Mouse (Mus musculus) small intestine, adult 2 months (tissue): ENCODE results near the gene Msgn1. TPM values are rescaled to one million over a fixed set of nuclear protein-coding genes. Genes with fewer than 3 reads are reported as not detected.

Experiments
- H3K27ac ChIP-seq: fragments of 200-500 bp; 2 replicates; pipeline ENCODE4 v1.5.1; 2012; ENCODE audit warnings: low read depth, low read length, control low read depth, inconsistent platforms; ENCODE audit not compliant: insufficient read depth
- H3K27me3 ChIP-seq: fragments of 200-500 bp; 2 replicates; pipeline ENCODE4 v1.6.1; 2012; ENCODE audit warnings: mild to moderate bottlenecking, moderate library complexity, low read length, inconsistent platforms; ENCODE audit not compliant: control insufficient read depth, insufficient read depth
- H3K36me3 ChIP-seq: fragments of 200-500 bp; 2 replicates; pipeline ENCODE4 v1.6.1; 2012; ENCODE audit warnings: mild to moderate bottlenecking, low read length, control low read depth, inconsistent platforms; ENCODE audit not compliant: control insufficient read depth, insufficient read depth
- H3K4me1 ChIP-seq: fragments of 200-500 bp; 2 replicates; pipeline ENCODE4 v1.6.1; 2012; ENCODE audit warnings: low read length, inconsistent platforms, mixed read lengths; ENCODE audit not compliant: control insufficient read depth, insufficient read depth, insufficient read length
- H3K4me3 ChIP-seq: fragments of 200-500 bp; 2 replicates; pipeline ENCODE4 v1.5.1; 2012; ENCODE audit warnings: low read depth, mild to moderate bottlenecking, control low read depth, inconsistent platforms, low read length, moderate library complexity
- CTCF ChIP-seq: fragments of 200-500 bp; IDR thresholded peaks from 2 replicates; pipeline ENCODE4 v1.5.1; 2012; ENCODE audit warnings: low read depth, mild to moderate bottlenecking, control low read depth, inconsistent platforms, low read length, moderate library complexity, mixed read lengths; ENCODE audit not compliant: insufficient replicate concordance, insufficient read length; ENCODE audit errors: extremely low read depth
- POLR2A ChIP-seq: fragments of 200-500 bp; IDR thresholded peaks from 2 replicates; pipeline ENCODE4 v1.6.1; 2012; ENCODE audit warnings: low read depth, mild to moderate bottlenecking, control low read depth, inconsistent platforms, low read length, moderate library complexity
- WGBS: fragments of 180-500 bp; shearing (Covaris S2); methylation state at CpG from one replicate; pipeline ENCODE4 v1.1.7; 2018; 5-methylcytosine and 5-hydroxymethylcytosine counted together
- polyA plus RNA-seq: library from polyadenylated mRNA; depleted of rRNA; stranded (reverse); fragments of >200 nt; gene quantifications from 2 replicates; pipeline ENCODE4 v1.2.3, GENCODE M21; 2012

Gene Msgn1
- polyA plus RNA-seq, 1 experiment: not detected

GRCm38 (mm10) chr12:11223090-11223489 lies 14.3 kb upstream of the Msgn1 start:
- Histone ChIP-seq H3K27ac (no peak overlapping the region), H3K4me3 (no peak overlapping the region), H3K27me3 (no peaks in the 10 kb centered on the region), H3K4me1 (no peaks in the 10 kb centered on the region), H3K36me3 (no peaks in the 10 kb centered on the region)
- TF ChIP-seq POLR2A: no peak
- no peak for TF ChIP-seq CTCF
- WGBS: 66% methylated on average over 10 of the region's 10 CpGs

GRCm38 (mm10) chr12:11222566-11222965 lies 13.8 kb upstream of the Msgn1 start:
- no peak for TF ChIP-seq POLR2A
- TF ChIP-seq CTCF: no peak
- Histone ChIP-seq H3K36me3 (no peaks in the 10 kb centered on the region), H3K27ac (no peak overlapping the region), H3K27me3 (no peaks in the 10 kb centered on the region), H3K4me1 (no peaks in the 10 kb centered on the region), H3K4me3 (no peak overlapping the region)
- 57% methylated on average over 3 of the region's 3 CpGs for WGBS

GRCm38 (mm10) chr12:11221524-11222330 lies 13.0 kb upstream of the Msgn1 start:
- Histone ChIP-seq H3K4me3 (no peak overlapping the region), H3K27ac (no peak overlapping the region), H3K36me3 (no peaks in the 10 kb centered on the region), H3K4me1 (no peaks in the 10 kb centered on the region), H3K27me3 (no peaks in the 10 kb centered on the region)
- TF ChIP-seq POLR2A: no peak
- no peak for TF ChIP-seq CTCF
- 78% methylated on average over 20 of the region's 20 CpGs for WGBS

- no peaks in the 10 kb centered on the region for H3K36me3 ChIP-seq
- H3K27me3 ChIP-seq: no peaks in the 10 kb centered on the region
- no peak overlapping the region for H3K4me3 ChIP-seq
- no peak overlapping the region for H3K27ac ChIP-seq
- no peak for TF ChIP-seq CTCF
- TF ChIP-seq POLR2A: no peak
- no peaks in the 10 kb centered on the region for H3K4me1 ChIP-seq
- 74% methylated on average over 7 of the region's 7 CpGs for WGBS
Measured at GRCm38 (mm10) chr12:11217726-11218250, 9.0 kb upstream of the Msgn1 start.

- H3K36me3 ChIP-seq: no peaks in the 10 kb centered on the region
- WGBS: 67% methylated on average over 3 of the region's 3 CpGs
Measured at GRCm38 (mm10) chr12:11216454-11216853, 7.7 kb upstream of the Msgn1 start.

GRCm38 (mm10) chr12:11215555-11215954 lies 6.8 kb upstream of the Msgn1 start:
- Histone ChIP-seq H3K27me3 (no peaks in the 10 kb centered on the region), H3K27ac (no peak overlapping the region), H3K4me3 (no peak overlapping the region), H3K36me3 (no peaks in the 10 kb centered on the region), H3K4me1 (no peaks in the 10 kb centered on the region)
- TF ChIP-seq CTCF (no peak), POLR2A (no peak)
- WGBS: 78% methylated on average over 2 of the region's 2 CpGs

More at GRCm38 (mm10) chr12:11216454-11216853, 7.7 kb upstream of the Msgn1 start:
- Histone ChIP-seq H3K27ac (no peak overlapping the region), H3K27me3 (no peaks in the 10 kb centered on the region), H3K4me3 (no peak overlapping the region), H3K4me1 (no peaks in the 10 kb centered on the region)
- TF ChIP-seq POLR2A (no peak), CTCF (no peak)

- Histone ChIP-seq H3K27ac (no peak overlapping the region), H3K4me1 (no peaks in the 10 kb centered on the region)
Measured at GRCm38 (mm10) chr12:11214776-11215175, 6.0 kb upstream of the Msgn1 start.

GRCm38 (mm10) chr12:11212881-11213280 lies 4.1 kb upstream of the Msgn1 start:
- H3K27me3 ChIP-seq: no peaks in the 10 kb centered on the region
- H3K27ac ChIP-seq: no peak overlapping the region
- 69% methylated on average over 1 of the region's 1 CpGs for WGBS
- no peaks in the 10 kb centered on the region for H3K4me1 ChIP-seq
- no peaks in the 10 kb centered on the region for H3K36me3 ChIP-seq
- TF ChIP-seq POLR2A: no peak
- no peak overlapping the region for H3K4me3 ChIP-seq

More at GRCm38 (mm10) chr12:11214776-11215175, 6.0 kb upstream of the Msgn1 start:
- no peak for TF ChIP-seq POLR2A
- no peaks in the 10 kb centered on the region for H3K27me3 ChIP-seq
- no peak overlapping the region for H3K4me3 ChIP-seq
- no peaks in the 10 kb centered on the region for H3K36me3 ChIP-seq
